Mouse (Mus musculus) intestine, embryonic 16.5 days (tissue): ENCODE results near the gene Ier5. TPM values are rescaled to one million over a fixed set of nuclear protein-coding genes. Genes with fewer than 3 reads are reported as not detected.

Experiments
- ATAC-seq: fragments of 200-750 bp; cut with Nextera tagmentation; 2 replicates; pipeline ENCODE4 v1.8.0; 2017; ENCODE audit warnings: moderate TSS enrichment, moderate library complexity
- H3K27ac ChIP-seq: fragments of 300-500 bp; sonication (generic); 2 replicates; pipeline ENCODE4 v1.5.1; 2014; ENCODE audit warnings: mild to moderate bottlenecking, low read length
- H3K27me3 ChIP-seq: fragments of 300-500 bp; sonication (generic); replicated peaks from 2 replicates; pipeline ENCODE4 v1.6.1; 2014; ENCODE audit warnings: low read length, control low read depth, mixed read lengths; ENCODE audit not compliant: control insufficient read depth, insufficient read depth
- H3K36me3 ChIP-seq: fragments of 300-500 bp; sonication (generic); 2 replicates; pipeline ENCODE4 v1.6.1; 2014; ENCODE audit warnings: low read length, control low read depth; ENCODE audit not compliant: control insufficient read depth, insufficient read depth
- H3K4me1 ChIP-seq: fragments of 300-500 bp; sonication (generic); 2 replicates; pipeline ENCODE4 v1.6.1; 2014; ENCODE audit warnings: low read length, control low read depth, mixed read lengths; ENCODE audit not compliant: control insufficient read depth, insufficient read depth
- H3K4me2 ChIP-seq: fragments of 300-500 bp; sonication (generic); 2 replicates; pipeline ENCODE4 v1.6.1; 2014; ENCODE audit warnings: low read depth, low read length, control low read depth
- H3K4me3 ChIP-seq: fragments of 300-500 bp; sonication (generic); 2 replicates; pipeline ENCODE4 v1.5.1; 2014; ENCODE audit warnings: mild to moderate bottlenecking, low read length
- H3K9ac ChIP-seq: fragments of 300-500 bp; sonication (generic); 2 replicates; pipeline ENCODE4 v1.6.1; 2014; ENCODE audit warnings: low read depth, low read length
- H3K9me3 ChIP-seq: fragments of 300-500 bp; sonication (generic); 2 replicates; pipeline ENCODE4 v1.6.1; 2016; ENCODE audit warnings: low read length, control low read depth; ENCODE audit not compliant: control insufficient read depth
- WGBS: fragments of 180-500 bp; shearing (Covaris S2); extraction: QIAGEN DNeasy Blood & Tissue Kit; methylation state at CpG from one replicate; pipeline ENCODE4 v1.1.7; 2014; 5-methylcytosine and 5-hydroxymethylcytosine counted together
- polyA plus RNA-seq: library from polyadenylated mRNA; unstranded; fragments of >200 nt; fragmentation: Nextera tagmentation; extraction: Ambion mirVana; gene quantifications from 2 replicates; pipeline ENCODE4 v1.2.1, GENCODE M21; 2015

Ier5 gene
- polyA plus RNA-seq, 1 experiment from 2014 or later = 2.0 TPM

GRCm38 (mm10) chr1:155124397-155124796, 25.0 kb upstream of the Ier5 start:
- Histone ChIP-seq H3K4me3 (no peak overlapping the region), H3K4me1 (peaks cover 6% of the 10 kb centered on the region; the same call in 1 of the 2 replicates), H3K9me3 (no peaks in the 10 kb centered on the region), H3K27me3 (no peaks in the 10 kb centered on the region), H3K9ac (no peak overlapping the region), H3K27ac (no peak overlapping the region), H3K4me2 (no peak overlapping the region), H3K36me3 (no peaks in the 10 kb centered on the region)
- WGBS = 94% methylated on average over 5 of the region's 5 CpGs
- no peak for ATAC-seq

GRCm38 (mm10) chr1:155121977-155122939, 22.8 kb upstream of the Ier5 start:
- no peak for ATAC-seq
- peaks cover 4% of the 10 kb centered on the region; the same call in 1 of the 2 replicates for H3K4me1 ChIP-seq
- H3K9me3 ChIP-seq = no peaks in the 10 kb centered on the region
- no peaks in the 10 kb centered on the region for H3K27me3 ChIP-seq
- no peaks in the 10 kb centered on the region for H3K36me3 ChIP-seq
- WGBS = 73% methylated on average over 21 of the region's 21 CpGs
- H3K4me2 ChIP-seq = no peak overlapping the region
- H3K9ac ChIP-seq = no peak overlapping the region
- H3K27ac ChIP-seq = no peak overlapping the region
- H3K4me3 ChIP-seq = no peak overlapping the region

- H3K4me1 ChIP-seq = no peaks in the 10 kb centered on the region
- no peak overlapping the region for H3K4me3 ChIP-seq
- WGBS = 50% methylated on average over 1 of the region's 1 CpGs
- ATAC-seq = no peak
- H3K9ac ChIP-seq = no peak overlapping the region
- no peaks in the 10 kb centered on the region for H3K27me3 ChIP-seq
- no peaks in the 10 kb centered on the region for H3K36me3 ChIP-seq
- H3K4me2 ChIP-seq = no peak overlapping the region
- H3K27ac ChIP-seq = no peak overlapping the region
- H3K9me3 ChIP-seq = no peaks in the 10 kb centered on the region
Measured at GRCm38 (mm10) chr1:155119719-155120118, 20.3 kb upstream of the Ier5 start.

- Histone ChIP-seq H3K4me3 (no peak overlapping the region), H3K9ac (no peak overlapping the region), H3K36me3 (no peaks in the 10 kb centered on the region), H3K4me2 (no peak overlapping the region), H3K27me3 (no peaks in the 10 kb centered on the region), H3K4me1 (peaks cover 7% of the 10 kb centered on the region; the same call in 1 of the 2 replicates), H3K27ac (no peak overlapping the region), H3K9me3 (no peaks in the 10 kb centered on the region)
- ATAC-seq = peak; percentile 38; the same call in 1 of the 2 replicates
- 18% methylated on average over 3 of the region's 3 CpGs for WGBS
Measured at GRCm38 (mm10) chr1:155113946-155114345, 14.5 kb upstream of the Ier5 start.

GRCm38 (mm10) chr1:155112875-155113274, 13.4 kb upstream of the Ier5 start:
- 81% methylated on average over 1 of the region's 1 CpGs for WGBS
- Histone ChIP-seq H3K9me3 (no peaks in the 10 kb centered on the region), H3K4me2 (no peak overlapping the region), H3K4me1 (peaks cover 16% of the 10 kb centered on the region), H3K36me3 (no peaks in the 10 kb centered on the region), H3K9ac (no peak overlapping the region), H3K4me3 (no peak overlapping the region), H3K27ac (no peak overlapping the region), H3K27me3 (no peaks in the 10 kb centered on the region)
- no peak for ATAC-seq

GRCm38 (mm10) chr1:155112118-155112517, 12.7 kb upstream of the Ier5 start:
- no peak overlapping the region for H3K9ac ChIP-seq
- WGBS = 46% methylated on average over 4 of the region's 4 CpGs
- no peak for ATAC-seq
- H3K4me3 ChIP-seq = no peak overlapping the region
- H3K27ac ChIP-seq = no peak overlapping the region
- H3K27me3 ChIP-seq = no peaks in the 10 kb centered on the region
- H3K9me3 ChIP-seq = no peaks in the 10 kb centered on the region
- H3K36me3 ChIP-seq = no peaks in the 10 kb centered on the region
- H3K4me1 ChIP-seq = peaks cover 19% of the 10 kb centered on the region
- H3K4me2 ChIP-seq = no peak overlapping the region

- no peak overlapping the region for H3K4me2 ChIP-seq
- H3K4me3 ChIP-seq = no peak overlapping the region
- peaks cover 19% of the 10 kb centered on the region for H3K4me1 ChIP-seq
- H3K27ac ChIP-seq = no peak overlapping the region
- H3K36me3 ChIP-seq = no peaks in the 10 kb centered on the region
- H3K9me3 ChIP-seq = no peaks in the 10 kb centered on the region
- 66% methylated on average over 6 of the region's 6 CpGs for WGBS
- no peaks in the 10 kb centered on the region for H3K27me3 ChIP-seq
- no peak for ATAC-seq
- H3K9ac ChIP-seq = no peak overlapping the region
Measured at GRCm38 (mm10) chr1:155111491-155111890, 12.1 kb upstream of the Ier5 start.

- Histone ChIP-seq H3K4me3 (no peak overlapping the region), H3K27ac (peak overlapping the region; percentile 42), H3K4me2 (0 out of 2 replicates have a peak overlapping the region, but pooled peaks have one; percentile 0), H3K9me3 (no peaks in the 10 kb centered on the region), H3K9ac (no peak overlapping the region), H3K27me3 (no peaks in the 10 kb centered on the region), H3K36me3 (no peaks in the 10 kb centered on the region), H3K4me1 (peaks cover 19% of the 10 kb centered on the region)
- 24% methylated on average over 18 of the region's 18 CpGs for WGBS
- no peak for ATAC-seq
Measured at GRCm38 (mm10) chr1:155109387-155110350, 10.2 kb upstream of the Ier5 start.

GRCm38 (mm10) chr1:155108412-155108811, 9.0 kb upstream of the Ier5 start:
- Histone ChIP-seq H3K4me1 (peaks cover 19% of the 10 kb centered on the region), H3K9me3 (no peaks in the 10 kb centered on the region), H3K27me3 (no peaks in the 10 kb centered on the region), H3K4me3 (no peak overlapping the region), H3K27ac (no peak overlapping the region), H3K36me3 (no peaks in the 10 kb centered on the region), H3K9ac (no peak overlapping the region), H3K4me2 (no peak overlapping the region)
- 32% methylated on average over 4 of the region's 4 CpGs for WGBS
- ATAC-seq = peak; percentile 59
